Mouse (Mus musculus) midbrain, postnatal 0 days (tissue): ENCODE measurements around the gene Apom. TPM values are rescaled to one million over a fixed set of nuclear protein-coding genes. Genes with fewer than 3 reads are reported as not detected.

Experiments
- ATAC-seq: fragments of 200-750 bp; cut with Nextera tagmentation; 2 replicates; pipeline ENCODE4 v1.8.0; 2017; ENCODE audit warnings: moderate number of reproducible peaks, mild to moderate bottlenecking, moderate TSS enrichment, moderate library complexity; ENCODE audit not compliant: low FRiP score
- DNase-seq: peaks from one replicate; pipeline ENCODE4 v3.0.0-alpha.2; 2015; ENCODE audit warnings: low spot score
- H3K27ac ChIP-seq: fragments of 300-500 bp; sonication (generic); 2 replicates; pipeline ENCODE4 v1.5.1; 2014; ENCODE audit warnings: low read depth, mild to moderate bottlenecking, low read length, mixed read lengths
- H3K27me3 ChIP-seq: fragments of 300-500 bp; sonication (generic); 2 replicates; pipeline ENCODE4 v1.6.1; 2014; ENCODE audit warnings: low read length, control low read depth, mixed read lengths; ENCODE audit not compliant: insufficient read depth
- H3K36me3 ChIP-seq: fragments of 300-500 bp; sonication (generic); 2 replicates; pipeline ENCODE4 v1.6.1; 2014; ENCODE audit warnings: low read length, control low read depth, mixed read lengths; ENCODE audit not compliant: insufficient read depth
- H3K4me1 ChIP-seq: fragments of 300-500 bp; sonication (generic); 2 replicates; pipeline ENCODE4 v1.6.1; 2014; ENCODE audit warnings: mild to moderate bottlenecking, control low read depth, antibody characterized with exemption, low read length, mixed read lengths; ENCODE audit not compliant: insufficient read depth
- H3K4me2 ChIP-seq: fragments of 300-500 bp; sonication (generic); 2 replicates; pipeline ENCODE4 v1.6.1; 2014; ENCODE audit warnings: low read depth, mild to moderate bottlenecking, low read length, mixed read lengths; ENCODE audit not compliant: poor library complexity, severe bottlenecking
- H3K4me3 ChIP-seq: fragments of 300-500 bp; sonication (generic); 2 replicates; pipeline ENCODE4 v1.5.1; 2014; ENCODE audit warnings: low read depth, mild to moderate bottlenecking, low read length, moderate library complexity
- H3K9ac ChIP-seq: fragments of 300-500 bp; sonication (generic); replicated peaks from 2 replicates; pipeline ENCODE4 v1.6.1; 2014; ENCODE audit warnings: mild to moderate bottlenecking, low read length, moderate library complexity, mixed read lengths; ENCODE audit not compliant: poor library complexity, severe bottlenecking
- H3K9me3 ChIP-seq: fragments of 300-500 bp; sonication (generic); 2 replicates; pipeline ENCODE4 v1.6.1; 2016; ENCODE audit warnings: low read length, control low read depth
- CTCF ChIP-seq: IDR thresholded peaks from 2 replicates; pipeline ENCODE4 v1.5.1; 2016; ENCODE audit warnings: antibody characterized with exemption, mild to moderate bottlenecking
- WGBS: fragments of 180-500 bp; shearing (Covaris S2); extraction: QIAGEN DNeasy Blood & Tissue Kit; methylation state at CpG from one replicate; pipeline ENCODE4 v1.1.7; 2014; 5-methylcytosine and 5-hydroxymethylcytosine counted together
- polyA plus RNA-seq: library from polyadenylated mRNA; unstranded; fragments of >200 nt; fragmentation: Nextera tagmentation; extraction: Ambion mirVana; gene quantifications from 2 replicates; pipeline ENCODE4 v1.2.1, GENCODE M21; 2015
- total RNA-seq: library from RNA; depleted of rRNA; stranded (reverse); fragments of >200 nt; gene quantifications from 2 replicates; pipeline ENCODE4 v1.2.3, GENCODE M21; 2014

The Apom gene
- total and polyA plus RNA-seq, 2 experiments from 2014 or later: 0.44 TPM; not detected in 1

GRCm38 (mm10) chr17:35108097-35108496 is 23.8 kb downstream of the Apom start, which contains the start of gene Ly6g5c:
TSS of gene Ly6g5c (plus strand) at chr17:35108279.
- ATAC-seq (no peak), DNase-seq (no peak)
- no peak within 1 kb of the TSS for H3K4me3 ChIP-seq

GRCm38 (mm10) chr17:35106522-35106921 is 25.3 kb downstream of the Apom start:
- no peak for ATAC-seq
- H3K27me3 ChIP-seq: no peaks in the 10 kb centered on the region
- 56% methylated on average over 3 of the region's 3 CpGs for WGBS
- no peak overlapping the region for H3K4me3 ChIP-seq
- H3K4me1 ChIP-seq: no peaks in the 10 kb centered on the region
- H3K27ac ChIP-seq: no peak overlapping the region
- H3K36me3 ChIP-seq: peaks cover 22% of the 10 kb centered on the region
- no peak overlapping the region for H3K9ac ChIP-seq
- peak; percentile 62 for TF ChIP-seq CTCF
- peak overlapping the region; percentile 26; the same call in 1 of the 2 replicates for H3K4me2 ChIP-seq
- peak; percentile 42 for DNase-seq
- no peaks in the 10 kb centered on the region for H3K9me3 ChIP-seq

More at GRCm38 (mm10) chr17:35108097-35108496, 23.8 kb downstream of the Apom start, which contains the start of gene Ly6g5c:
- H3K9me3 ChIP-seq: no peaks in the 10 kb centered on the region
- no peak within 1 kb of the TSS for H3K4me2 ChIP-seq
- no peak within 1 kb of the TSS for H3K27ac ChIP-seq
- peaks cover 8% of the 10 kb centered on the region for H3K36me3 ChIP-seq
- TF ChIP-seq CTCF: no peak
- no peaks in the 10 kb centered on the region for H3K4me1 ChIP-seq
- no peak within 1 kb of the TSS for H3K9ac ChIP-seq
- H3K27me3 ChIP-seq: no peaks in the 10 kb centered on the region
- WGBS: 85% methylated on average over 6 of the region's 6 CpGs

- H3K4me3 ChIP-seq: no peak overlapping the region
- ATAC-seq: peak; percentile 14; the same call in 1 of the 2 replicates
- no peak overlapping the region for H3K9ac ChIP-seq
- H3K4me2 ChIP-seq: peak overlapping the region; percentile 26; the same call in 1 of the 2 replicates
- no peaks in the 10 kb centered on the region for H3K27me3 ChIP-seq
- no peaks in the 10 kb centered on the region for H3K4me1 ChIP-seq
- peaks cover 28% of the 10 kb centered on the region for H3K36me3 ChIP-seq
- no peaks in the 10 kb centered on the region for H3K9me3 ChIP-seq
- WGBS: 21% methylated on average over 13 of the region's 13 CpGs
- DNase-seq: peak; percentile 72
- TF ChIP-seq CTCF: peak; percentile 70
- no peak overlapping the region for H3K27ac ChIP-seq
Measured at GRCm38 (mm10) chr17:35105740-35106389, 26.0 kb downstream of the Apom start.

GRCm38 (mm10) chr17:35104754-35105153 is 27.1 kb downstream of the Apom start:
- no peak for ATAC-seq
- Histone ChIP-seq H3K9me3 (no peaks in the 10 kb centered on the region), H3K4me2 (no peak overlapping the region), H3K36me3 (peaks cover 38% of the 10 kb centered on the region), H3K27ac (no peak overlapping the region), H3K4me3 (no peak overlapping the region), H3K9ac (no peak overlapping the region), H3K27me3 (no peaks in the 10 kb centered on the region), H3K4me1 (no peaks in the 10 kb centered on the region)
- DNase-seq: no peak
- no peak for TF ChIP-seq CTCF
- WGBS: 79% methylated on average over 6 of the region's 6 CpGs

- Histone ChIP-seq H3K4me3 (no peak overlapping the region), H3K9ac (no peak overlapping the region)
Measured at GRCm38 (mm10) chr17:35104079-35104478, 27.8 kb downstream of the Apom start.

GRCm38 (mm10) chr17:35103221-35103690 is 28.6 kb downstream of the Apom start:
- ATAC-seq (no peak), DNase-seq (no peak)
- H3K36me3 ChIP-seq: peaks cover 51% of the 10 kb centered on the region

More at GRCm38 (mm10) chr17:35104079-35104478, 27.8 kb downstream of the Apom start:
- no peak for ATAC-seq
- no peak for DNase-seq
- no peaks in the 10 kb centered on the region for H3K4me1 ChIP-seq
- H3K36me3 ChIP-seq: peaks cover 45% of the 10 kb centered on the region
- H3K27ac ChIP-seq: no peak overlapping the region
- 95% methylated on average over 7 of the region's 7 CpGs for WGBS
- no peak overlapping the region for H3K4me2 ChIP-seq
- no peaks in the 10 kb centered on the region for H3K9me3 ChIP-seq
- TF ChIP-seq CTCF: no peak
- H3K27me3 ChIP-seq: no peaks in the 10 kb centered on the region

More at GRCm38 (mm10) chr17:35103221-35103690, 28.6 kb downstream of the Apom start:
- WGBS: 71% methylated on average over 6 of the region's 6 CpGs
- no peaks in the 10 kb centered on the region for H3K9me3 ChIP-seq
- H3K4me2 ChIP-seq: no peak overlapping the region
- no peaks in the 10 kb centered on the region for H3K27me3 ChIP-seq
- no peak overlapping the region for H3K4me3 ChIP-seq
- TF ChIP-seq CTCF: no peak
- no peak overlapping the region for H3K9ac ChIP-seq
- no peaks in the 10 kb centered on the region for H3K4me1 ChIP-seq
- no peak overlapping the region for H3K27ac ChIP-seq
